Mouse (Mus musculus) CD4-positive, CD25-positive, alpha-beta regulatory T cell, adult 4 months (primary cell): Measurements from ENCODE around the gene Ccdc88b. TPM values are rescaled to one million over a fixed set of nuclear protein-coding genes. Genes with fewer than 3 reads are reported as not detected.
A peak's percentile ranks its signal among the peaks of the same experiment; 100 is the strongest.

Source experiments
- ATAC-seq: one replicate; pipeline ENCODE4 v1.8.0; 2017
- polyA plus RNA-seq, 2 experiments: library from polyadenylated mRNA; unstranded; fragments of 100-300 nt; shearing (Covaris generic); gene quantifications; one replicate each; pipeline ENCODE4 v1.2.1; 2017

Gene Ccdc88b
- polyA plus RNA-seq, 2 experiments from 2014 or later, result 3.1 to 5.2 TPM

DNA sequence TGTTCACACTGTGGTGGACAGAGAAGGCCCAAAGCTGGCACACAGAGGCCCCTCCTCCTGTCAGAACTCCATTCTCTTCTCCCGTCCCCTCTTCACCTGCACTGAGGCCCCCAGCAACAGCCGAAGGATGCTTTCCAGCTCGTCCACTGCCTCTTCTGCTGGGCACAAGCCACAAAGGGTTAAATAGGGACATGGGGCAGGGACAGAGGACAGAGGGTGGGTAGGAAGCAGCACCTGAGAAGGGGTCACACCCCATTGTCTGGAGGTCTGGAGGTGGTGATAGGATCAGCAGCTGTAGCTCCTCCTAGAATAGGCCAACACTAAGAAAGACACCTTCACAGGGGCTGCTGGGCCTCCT, 1.0 kb downstream of the Ccdc88b start:
- no peak for ATAC-seq

DNA sequence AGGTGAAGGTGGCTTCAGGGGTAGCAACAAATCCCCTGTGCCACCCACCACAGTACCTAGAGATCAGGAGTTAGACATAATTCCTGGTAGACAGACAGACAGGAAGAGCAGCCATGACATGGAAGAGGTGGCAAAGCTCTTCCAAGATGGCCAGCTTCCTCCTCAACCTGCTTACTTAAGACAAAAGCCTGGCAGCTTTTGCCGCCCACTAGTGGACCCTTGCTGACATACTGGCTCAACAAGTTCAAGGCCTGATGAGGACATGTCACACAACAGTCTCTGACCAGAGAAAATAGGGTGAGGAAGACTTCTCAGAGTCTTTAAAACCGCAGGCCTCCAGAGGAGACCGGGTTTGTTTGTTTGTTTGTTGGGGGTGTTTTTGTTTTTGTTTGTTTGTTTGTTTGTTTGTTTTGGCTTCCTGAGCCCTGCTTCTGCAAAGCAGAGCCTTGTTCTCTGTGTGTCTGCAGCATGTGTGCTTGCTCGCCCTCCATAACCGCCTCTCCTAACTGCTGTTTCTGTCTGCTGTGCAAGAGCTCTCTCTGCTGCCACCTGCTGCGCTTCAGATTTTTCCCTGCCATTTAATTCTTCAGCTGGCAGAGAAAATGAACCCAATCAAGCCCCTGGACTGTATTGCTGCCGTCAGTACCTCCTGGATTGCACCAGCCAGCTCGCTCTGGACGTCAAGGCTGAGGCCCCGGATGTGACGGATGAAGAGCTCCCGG, 1.6 kb downstream of the Ccdc88b start:
- ATAC-seq, result peak; percentile 12

DNA sequence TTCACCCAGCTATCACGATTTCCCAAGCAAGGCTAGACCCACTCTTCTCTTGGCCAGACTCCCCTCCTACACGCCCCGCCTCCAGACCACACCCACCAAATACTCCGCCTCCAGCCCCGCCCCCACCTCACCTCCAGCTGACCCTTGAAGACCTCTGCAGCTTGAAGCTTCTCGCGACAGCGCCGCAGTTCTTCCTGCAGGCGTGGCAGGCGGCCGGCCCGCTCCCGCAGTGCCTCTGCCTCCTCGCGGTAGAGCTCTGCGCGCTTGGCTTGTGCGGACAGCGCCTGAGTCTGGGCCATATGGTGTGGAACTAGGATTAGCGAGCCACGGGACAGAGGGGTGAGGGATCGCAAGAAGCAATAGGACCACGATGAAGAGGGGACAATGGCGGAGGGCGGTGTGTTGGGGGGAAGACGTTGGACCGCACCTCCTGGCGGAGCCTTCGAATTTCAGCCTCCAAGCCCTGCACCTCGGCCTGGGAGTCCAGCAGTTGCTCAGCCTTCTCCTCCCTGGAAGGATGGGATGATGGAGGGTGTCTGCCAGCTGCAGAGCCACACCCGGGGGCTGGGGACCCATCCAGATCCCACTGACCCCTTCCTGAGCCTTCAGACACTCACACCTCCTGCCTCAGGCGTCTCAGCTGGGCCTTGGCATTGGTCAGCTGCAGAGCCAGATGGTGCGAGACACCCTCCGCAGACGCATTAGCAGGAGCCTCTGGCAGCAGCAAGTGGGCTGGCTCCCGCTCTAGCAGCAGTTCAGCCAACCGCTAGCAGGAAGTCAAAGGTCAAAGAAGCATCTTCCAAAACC, 2.6 kb downstream of the Ccdc88b start:
- no peak for ATAC-seq

DNA sequence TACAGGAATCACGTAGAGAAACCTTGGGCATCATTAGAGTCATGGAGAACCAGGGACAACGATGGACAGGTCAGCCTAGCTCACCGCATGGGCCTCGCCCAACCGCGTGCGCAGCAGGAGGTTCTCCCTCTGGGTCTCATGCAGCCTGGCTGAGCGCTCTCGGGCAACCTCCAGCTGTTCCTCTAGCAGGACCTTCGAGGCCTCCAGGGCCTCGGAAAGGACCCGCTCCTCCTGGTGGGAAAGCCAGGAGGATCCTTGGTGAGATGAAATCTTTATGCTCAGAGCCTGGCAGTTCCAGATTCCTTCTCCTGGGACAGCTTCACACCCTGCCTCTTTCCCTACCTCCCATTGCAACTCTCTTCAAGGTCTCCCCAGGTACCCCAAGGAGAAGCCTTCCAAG, 3.4 kb downstream of the Ccdc88b start:
- no peak for ATAC-seq

DNA sequence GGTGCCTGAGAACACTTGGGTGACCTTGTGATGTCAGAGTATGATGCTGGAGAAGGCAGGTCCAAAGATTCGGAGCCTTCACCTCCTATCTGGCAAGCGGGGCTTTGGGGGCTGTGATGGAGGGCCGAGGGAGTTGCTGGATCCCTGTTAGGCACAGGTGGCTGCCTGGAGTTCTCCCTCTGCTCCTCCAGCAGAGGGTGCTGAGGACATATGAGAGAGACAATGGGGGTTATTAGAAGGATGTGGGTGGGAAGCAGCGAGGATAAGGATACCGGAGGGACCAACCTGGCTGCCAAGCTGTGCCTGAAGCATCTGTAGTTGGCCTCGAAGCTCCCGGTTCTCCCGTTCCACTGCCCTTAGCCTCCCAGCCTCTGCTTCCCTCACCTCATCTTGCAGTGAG, 4.1 kb downstream of the Ccdc88b start:
- ATAC-seq, result no peak

DNA sequence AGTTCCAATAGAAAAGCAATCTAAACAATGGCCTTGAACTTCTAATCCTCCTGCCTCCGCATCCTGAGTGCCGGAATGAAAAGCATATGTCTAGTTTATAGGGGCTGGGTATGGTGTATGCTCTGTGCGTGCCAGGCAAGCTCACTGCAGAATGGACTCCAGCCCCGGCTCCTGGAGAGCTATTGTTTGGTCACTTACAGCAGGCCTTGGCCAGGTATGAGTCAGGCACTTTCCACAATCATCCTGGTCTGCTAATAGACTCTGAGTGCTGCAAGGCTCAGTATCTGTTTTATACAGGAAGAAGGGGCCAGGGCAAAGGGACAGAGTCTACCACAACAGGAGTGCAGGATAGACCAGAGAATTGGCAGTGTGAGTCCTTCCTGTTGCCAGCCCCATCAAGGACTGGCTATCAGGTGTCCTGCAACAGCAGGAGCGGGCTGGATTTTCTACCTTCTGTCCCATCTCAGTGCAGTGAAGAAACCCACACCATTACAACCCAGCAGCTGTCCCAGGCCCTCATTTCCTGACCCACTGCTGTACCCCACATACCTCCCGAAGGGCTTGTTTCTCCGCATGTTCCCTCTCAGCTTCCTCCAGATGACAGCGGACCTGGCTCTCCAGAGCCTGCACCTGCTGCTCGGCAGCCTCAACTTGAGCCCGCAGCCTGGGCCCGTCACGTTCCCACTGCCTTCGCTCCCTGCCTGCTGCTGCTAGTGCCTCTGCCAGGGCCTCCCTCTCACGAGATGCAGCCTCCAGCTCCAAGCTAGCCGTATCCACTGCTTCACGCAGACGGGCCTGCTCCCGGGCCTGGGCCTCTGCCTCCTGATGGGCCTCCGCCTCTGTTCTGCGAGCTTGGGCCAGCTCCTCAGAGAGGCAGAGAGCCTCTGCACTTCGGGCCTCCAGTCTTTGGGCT, 5.4 kb downstream of the Ccdc88b start:
- no peak for ATAC-seq

DNA sequence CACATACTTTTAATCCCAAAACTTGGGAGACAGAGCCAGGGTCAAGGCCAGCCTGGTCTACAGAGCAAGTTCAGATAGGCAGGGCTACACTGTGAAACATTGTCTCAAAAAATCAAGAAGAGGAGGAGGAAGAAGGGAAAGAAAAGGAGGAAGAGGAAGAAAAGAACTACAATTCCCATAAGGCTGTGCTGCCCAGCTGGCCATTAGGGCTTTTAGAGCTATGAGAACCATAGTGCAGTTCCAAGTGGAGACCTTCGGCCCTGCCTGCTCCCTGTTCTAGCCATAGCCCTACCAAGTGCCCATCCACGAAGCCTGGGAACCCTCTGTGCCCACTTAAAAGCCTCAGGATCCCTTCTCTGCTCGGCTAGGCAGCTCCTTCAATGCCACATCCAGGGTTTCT, 6.5 kb downstream of the Ccdc88b start:
- ATAC-seq, result no peak

DNA sequence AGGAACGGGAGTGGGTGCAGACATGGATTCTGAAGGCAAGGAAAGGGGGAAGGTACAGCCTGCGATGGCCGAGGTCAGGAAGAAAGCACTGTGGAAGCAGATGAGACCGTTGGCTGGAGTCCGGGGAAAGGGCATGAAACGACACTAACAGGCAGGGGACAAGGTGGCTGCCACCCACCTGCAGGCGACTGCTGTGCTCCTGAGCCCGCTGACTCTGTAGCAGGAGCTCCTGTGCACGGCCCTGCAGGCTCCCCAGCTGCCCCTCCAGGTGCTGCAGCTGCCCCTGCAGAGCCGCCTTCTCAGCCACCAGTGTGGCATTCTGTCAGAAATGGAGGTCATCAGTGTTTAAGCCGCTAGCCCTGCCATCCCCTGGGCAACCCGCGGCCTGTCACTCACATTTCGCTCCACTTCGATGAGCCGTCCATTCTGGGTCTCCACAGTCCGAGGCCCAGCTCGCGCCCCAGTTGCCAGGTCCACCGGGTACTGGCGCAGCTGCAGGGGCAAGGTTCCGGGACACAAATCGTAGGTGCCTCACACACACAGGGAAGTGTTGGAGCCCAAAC, 8.4 kb downstream of the Ccdc88b start:
- no peak for ATAC-seq

DNA sequence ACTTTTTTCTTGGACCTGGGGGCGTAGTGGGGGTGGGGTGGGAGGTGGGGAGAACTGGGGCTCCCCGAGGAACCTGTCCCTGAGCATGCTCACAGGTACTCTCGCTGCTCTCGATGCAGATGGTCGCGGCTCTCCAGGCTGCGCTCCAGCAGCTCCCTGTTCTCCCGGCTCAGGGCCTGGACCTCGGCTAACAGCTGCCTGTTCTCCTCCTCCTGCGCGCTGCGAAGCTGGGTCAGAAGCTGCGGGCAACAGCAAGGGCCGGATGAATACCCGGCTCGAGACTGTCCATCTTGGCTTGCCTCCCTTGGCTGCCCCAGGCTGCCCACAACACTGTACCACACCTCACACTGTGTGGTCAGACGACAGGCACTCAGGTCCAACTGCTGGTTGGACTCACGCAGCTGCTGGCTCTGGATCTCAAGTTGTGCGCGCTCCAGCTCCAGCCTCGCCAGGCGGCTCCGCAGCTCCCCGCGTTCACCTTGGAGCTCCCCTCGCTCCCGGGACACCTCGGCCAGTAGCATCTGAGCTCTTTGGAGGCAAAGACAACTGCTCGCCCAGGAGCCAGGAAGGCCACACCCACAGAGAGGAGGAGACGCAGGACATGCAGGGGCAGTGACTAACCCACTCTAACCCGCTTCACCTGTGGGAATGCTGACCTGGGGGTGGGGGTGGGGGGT, 10.0 kb downstream of the Ccdc88b start:
- no peak for ATAC-seq

DNA sequence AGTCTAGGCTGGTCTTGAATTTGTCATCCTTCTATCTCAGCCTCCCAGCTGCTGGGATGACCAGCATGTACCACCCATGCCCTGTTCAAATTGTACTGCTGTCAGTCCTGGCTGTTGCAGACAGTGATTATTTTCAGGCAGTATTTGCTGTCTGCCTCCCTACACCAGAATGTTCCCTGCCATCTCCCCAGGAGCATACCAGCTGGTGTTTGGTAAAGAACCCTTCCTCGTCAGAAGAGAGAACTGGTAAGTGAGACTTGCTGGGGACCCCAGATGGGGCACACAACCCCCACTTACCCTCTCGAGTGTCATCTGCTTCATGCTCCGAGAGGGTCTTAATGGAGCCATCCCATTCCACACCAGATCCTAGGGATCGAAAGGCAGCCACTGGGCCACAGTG, 12.0 kb downstream of the Ccdc88b start:
- ATAC-seq, result no peak

DNA sequence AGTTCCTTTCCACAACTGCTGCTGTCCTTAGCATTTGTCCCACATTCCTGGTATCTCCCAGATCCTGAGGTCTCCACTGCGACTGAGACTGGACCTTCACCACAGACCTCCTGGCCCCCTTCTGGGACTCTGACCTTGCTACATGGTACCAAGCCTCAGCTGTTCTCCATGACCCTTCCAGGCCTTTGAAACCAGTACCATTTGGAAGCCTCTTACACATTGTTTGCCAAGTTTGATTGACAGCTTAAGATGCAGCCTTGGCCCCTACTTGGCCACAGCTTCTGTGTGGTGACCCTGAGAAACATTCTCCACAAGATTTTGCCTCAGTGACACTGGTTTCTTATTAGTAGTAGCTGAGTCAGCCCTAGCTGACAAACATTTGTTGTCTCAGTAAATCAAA, 15.7 kb downstream of the Ccdc88b start:
- no peak for ATAC-seq

DNA sequence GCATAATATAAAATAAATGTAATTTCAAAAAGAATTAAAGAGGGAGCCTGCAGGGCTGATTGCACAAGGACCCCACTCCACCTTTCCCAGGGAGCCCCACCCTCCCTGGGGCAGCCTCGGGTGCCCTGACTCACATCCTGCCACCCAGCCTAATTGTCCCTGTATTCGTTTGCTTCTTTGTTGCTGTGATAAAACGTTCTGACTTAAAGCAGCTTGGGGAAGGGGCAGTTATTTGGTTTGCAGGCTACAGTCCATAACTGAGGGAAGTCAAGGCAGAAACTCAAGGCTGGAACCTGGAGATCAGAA, 16.8 kb downstream of the Ccdc88b start:
- ATAC-seq, result peak; percentile 66

DNA sequence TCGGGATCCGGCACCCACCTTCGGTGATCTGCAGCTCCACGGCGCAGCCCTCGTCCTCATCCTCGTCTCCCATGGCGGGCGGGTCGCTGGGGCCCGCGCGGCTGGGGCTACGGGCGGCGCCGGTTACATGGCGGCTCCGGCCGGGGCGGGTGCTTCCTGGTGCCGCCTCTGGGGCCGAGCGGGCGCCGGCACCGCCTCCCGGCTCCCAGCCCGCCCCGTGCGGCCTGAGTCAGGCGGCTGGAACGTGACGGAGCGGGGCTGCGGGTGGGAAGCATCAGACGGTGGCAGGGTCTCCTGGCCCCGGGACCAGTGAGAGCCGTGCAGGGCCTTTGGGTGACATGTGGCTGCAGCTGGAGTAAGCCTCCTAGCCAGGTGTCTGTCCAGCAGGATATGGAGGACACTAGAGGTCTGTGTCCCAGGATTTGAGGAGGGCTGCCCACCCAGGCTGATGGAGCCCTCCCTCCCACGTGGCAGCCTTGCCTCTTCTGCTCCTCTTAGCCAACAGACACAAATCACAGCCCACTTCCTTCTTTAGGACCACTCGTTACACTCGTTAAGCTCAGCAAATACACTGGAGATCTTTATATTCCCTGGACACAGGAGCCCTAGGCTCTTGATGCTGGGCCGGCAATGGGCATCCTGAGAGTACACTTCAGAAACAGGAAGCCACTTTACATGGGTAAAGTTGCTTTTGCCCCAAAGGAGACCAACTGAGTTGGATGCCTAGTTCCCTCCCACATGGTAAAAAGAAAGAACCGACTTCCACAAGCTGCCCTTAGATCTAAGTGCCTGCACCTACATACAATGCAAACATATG, 17.3 kb downstream of the Ccdc88b start, which contains the start of gene Rps6ka4:
Rps6ka4 (minus strand) TSS at position 162 of the 817 bp plus-strand sequence.
- ATAC-seq, result peak; percentile 76

DNA sequence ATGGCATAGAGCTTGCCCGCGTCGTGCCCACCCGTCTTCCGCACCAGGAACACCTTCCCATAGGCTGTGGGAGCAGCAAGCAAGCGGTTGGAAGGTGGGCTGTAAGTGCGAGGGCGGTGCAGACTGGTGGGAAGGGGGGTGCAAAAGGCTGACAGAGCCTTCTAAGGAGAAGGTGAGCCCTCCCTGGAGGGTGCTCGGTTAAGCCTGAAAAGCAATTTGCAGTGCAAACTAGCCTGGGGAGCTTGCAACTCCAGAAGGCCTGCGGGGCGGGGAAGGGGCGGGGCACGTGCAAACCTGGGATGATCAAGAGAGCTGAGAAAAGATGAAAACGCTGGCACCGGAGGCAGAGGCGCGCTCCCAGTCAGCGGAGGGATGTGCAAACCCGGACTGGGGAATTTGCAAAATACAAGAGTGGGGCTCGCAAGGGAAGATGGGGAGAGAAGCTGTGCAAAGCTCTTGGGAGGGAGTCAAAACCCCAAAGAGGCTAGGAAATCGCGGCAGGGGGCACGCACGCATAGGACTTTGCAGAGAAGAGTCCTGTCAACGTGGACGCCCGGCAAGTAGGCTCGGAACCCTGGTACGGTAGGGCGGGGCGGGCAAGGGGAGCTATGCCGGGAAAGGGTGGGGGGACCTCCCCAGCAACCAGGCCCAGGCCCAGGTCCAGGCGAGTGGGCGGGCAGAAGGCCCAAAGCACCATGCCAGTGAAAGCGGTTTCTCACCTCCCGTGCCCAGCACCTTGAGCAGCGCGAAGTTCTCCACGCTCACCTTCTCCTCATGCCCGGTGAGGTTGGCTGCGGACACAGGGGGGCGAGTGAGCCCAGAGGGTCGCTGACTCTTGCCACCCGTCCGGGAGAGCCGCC, 18.2 kb downstream of the Ccdc88b start:
- peak; percentile 27 for ATAC-seq

DNA sequence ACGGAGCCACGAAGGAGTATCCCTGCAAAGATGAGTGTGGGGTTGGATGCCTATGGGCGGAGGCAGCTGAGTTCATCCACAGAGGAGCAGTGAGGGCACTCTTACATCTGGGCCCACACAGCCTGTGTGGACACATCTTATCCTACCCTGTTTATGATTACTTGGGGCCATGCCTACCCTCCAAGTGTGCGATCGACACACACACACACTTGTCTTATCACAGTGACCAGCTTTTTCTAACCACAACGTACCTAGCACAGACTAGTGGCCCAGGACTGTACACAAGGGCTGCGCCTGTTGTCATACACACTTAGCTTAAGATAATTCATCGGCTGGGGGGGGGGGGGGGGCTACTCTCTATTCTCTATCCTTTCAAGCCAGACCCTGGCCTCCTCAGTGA, 25.6 kb downstream of the Ccdc88b start:
- no peak for ATAC-seq

DNA sequence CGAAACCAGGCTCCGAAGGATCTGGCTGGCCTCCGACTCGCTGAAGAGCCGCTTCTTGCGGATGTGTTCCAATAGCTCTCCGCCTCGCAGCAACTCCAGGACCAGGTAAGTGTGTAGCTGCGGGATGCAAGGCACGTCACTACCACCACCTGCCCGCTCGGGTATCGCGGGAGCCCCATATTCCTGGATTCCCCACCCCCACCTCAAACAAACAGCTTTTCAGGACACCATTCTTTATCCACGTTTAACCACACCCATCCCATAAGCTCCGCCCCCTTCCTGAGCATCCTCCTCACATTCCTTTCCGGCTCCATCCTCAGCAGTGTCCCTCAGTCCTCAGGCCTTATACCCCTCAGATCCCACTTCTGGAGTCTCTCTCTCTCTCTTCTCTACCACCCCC, 26.7 kb downstream of the Ccdc88b start:
- ATAC-seq, result no peak

DNA sequence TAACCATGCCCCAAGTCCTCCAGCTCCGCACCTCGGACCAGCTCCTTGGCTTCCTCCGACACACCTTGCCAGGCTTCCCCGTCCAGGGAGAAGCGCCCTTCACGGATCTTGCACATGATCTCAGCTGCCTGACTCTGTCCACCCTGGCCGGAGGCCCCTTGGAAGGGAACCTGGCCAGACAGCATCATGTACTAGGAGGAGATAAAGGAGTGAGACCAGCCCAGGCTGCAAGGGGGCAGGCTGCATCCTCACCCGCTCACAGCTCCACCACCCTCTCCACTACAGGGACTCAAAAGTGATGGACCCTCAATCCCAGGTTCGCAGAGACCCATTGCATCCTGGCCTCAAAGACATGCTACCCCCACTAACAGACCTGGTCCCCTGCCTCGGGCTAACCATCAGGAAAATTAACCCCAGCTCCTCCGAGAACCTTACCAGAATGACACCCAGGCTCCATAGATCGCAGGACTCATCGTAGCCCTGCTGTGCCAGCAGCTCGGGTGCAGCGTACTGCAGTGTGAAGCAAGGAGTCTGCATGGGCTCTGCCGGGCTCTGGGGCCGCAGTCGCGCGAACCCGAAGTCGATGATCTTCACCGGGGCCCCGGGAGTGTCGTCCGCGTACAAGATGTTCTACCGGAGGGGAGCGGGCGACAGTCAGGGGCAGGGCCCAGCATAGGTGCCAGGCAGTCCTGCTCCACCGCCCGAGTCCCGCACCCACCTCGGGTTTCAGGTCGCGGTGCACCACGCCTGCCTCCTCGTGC, 27.3 kb downstream of the Ccdc88b start:
- no peak for ATAC-seq

DNA sequence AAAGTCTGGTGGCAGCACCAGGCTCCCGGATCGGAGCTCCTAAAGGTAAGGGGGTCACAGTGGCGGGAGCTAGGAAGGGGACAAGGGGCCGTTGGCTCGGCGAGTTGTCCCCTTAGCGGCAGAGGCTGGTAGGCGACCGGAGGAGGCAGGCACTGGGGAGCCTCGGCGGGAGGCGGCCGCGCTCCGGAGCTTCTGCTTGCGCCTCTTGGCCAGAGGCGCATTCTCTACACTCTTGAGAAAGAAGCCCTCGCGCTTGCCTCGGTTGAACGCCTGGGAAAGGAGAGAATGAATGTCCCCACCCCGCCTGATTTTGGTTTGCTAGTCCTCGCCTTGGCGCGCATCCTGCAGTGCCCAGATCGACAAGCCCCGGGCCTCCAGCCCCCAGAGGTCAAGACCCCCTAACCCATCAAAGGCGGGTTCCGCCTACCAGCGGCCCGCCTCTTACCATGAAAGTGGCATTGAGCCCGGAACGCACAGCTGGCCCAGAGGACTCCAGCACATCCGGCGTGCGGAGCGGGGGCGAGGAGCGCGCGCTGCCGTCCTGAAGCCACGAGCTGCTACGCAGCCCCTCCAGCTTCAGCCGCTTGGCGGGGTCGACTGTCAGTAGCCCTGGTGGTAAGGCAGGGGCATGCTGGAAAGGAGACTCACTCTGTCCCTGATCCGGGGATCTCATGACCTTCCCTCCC, 28.0 kb downstream of the Ccdc88b start:
- ATAC-seq, result no peak

DNA sequence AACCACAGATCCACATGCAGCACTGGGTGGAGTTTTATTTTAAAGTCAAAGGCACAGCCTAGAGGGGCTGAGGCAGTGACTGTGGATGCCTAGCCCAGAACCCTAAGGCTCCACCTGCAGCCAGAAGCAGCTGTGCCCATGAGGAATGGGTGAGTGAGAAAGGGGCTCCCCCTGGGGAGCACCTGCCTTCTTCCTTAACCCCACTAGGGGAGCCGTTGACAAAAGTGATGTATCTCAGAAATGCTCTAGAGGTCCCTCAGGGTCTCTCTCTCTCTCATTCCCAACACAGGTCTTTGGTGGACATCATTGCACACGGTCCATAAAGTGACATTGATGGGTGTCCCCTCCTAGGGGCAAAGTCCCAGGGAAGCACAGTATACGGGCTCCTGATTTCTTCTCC, 28.9 kb downstream of the Ccdc88b start:
- ATAC-seq, result no peak
